Mouse (Mus musculus): ENCODE measurements around the gene Vmn1r165. TPM values are rescaled to one million over a fixed set of nuclear protein-coding genes. Genes with fewer than 3 reads are reported as not detected.
"Not testable (repeated sequence)": the region's sequence is repeated elsewhere in the genome, so short reads cannot be mapped to it uniquely, and the experiment has no call there.

The Vmn1r165 gene
- total RNA-seq (2021): not detected

- DNase-seq (ENCODE audit: low spot score); intact Hi-C loops (cut with DNase I): not testable (repeated sequence)
These were observed at the start of gene Vmn1r165 for GRCm38 (mm10) chr7:23217032-23217431. TSS of gene Vmn1r165 (plus strand) at chr7:23217332.

- DNase-seq (ENCODE audit: low spot score): not testable (repeated sequence)
These were observed 34.5 kb downstream of the Vmn1r165 start, which contains the start of gene Vmn1r166 for GRCm38 (mm10) chr7:23251582-23251981. TSS of gene Vmn1r166 (minus strand) at chr7:23251682.

More at GRCm38 (mm10) chr7:23251582-23251981, 34.5 kb downstream of the Vmn1r165 start, which contains the start of gene Vmn1r166:
- intact Hi-C loops (cut with DNase I): not testable (repeated sequence)

Other genes with a start within 250 kb of the Vmn1r165 start
- gene Gm4214, start 232.7 kb upstream of the Vmn1r165 start, total RNA-seq (2021): not detected
- gene Gm4216, start 197.4 kb upstream of the Vmn1r165 start, total RNA-seq (2021): not detected
- gene Vmn1r163, start 161.8 kb upstream of the Vmn1r165 start, total RNA-seq (2021): not detected
- not detected for gene Gm8720, start 149.9 kb upstream of the Vmn1r165 start, total RNA-seq (2021)
- gene Gm10662, start 72.9 kb upstream of the Vmn1r165 start, total RNA-seq (2021): not detected
- gene Vmn1r166, start 34.4 kb downstream of the Vmn1r165 start, total RNA-seq (2021): not detected
- not detected for gene Gm6902, start 61.6 kb downstream of the Vmn1r165 start, total RNA-seq (2021)
- not detected for gene Nlrp4e, start 83.9 kb downstream of the Vmn1r165 start, total RNA-seq (2021)
- under 1 TPM in 1 of 2 experiments, not detected in 1; 0.13 TPM for gene Nlrp5, start 168.6 kb downstream of the Vmn1r165 start, total RNA-seq (2021)

Measured in heart, postnatal 25 days (tissue).